Mouse (Mus musculus): Measurements from ENCODE around the gene Tulp2. TPM values are rescaled to one million over a fixed set of nuclear protein-coding genes. Genes with fewer than 3 reads are reported as not detected.

The Tulp2 gene
- polyA plus RNA-seq, 1 experiment from 2014 or later = 0.92 TPM

Small RNAs within 50 kb of the gene (microRNA-seq; reads per million reads assigned to microRNA genes)
- gene Gm22133 = not detected

Other genes starting within 250 kb of the Tulp2 start
- 2.3 TPM in 2 replicates for gene Cd37, start 242.8 kb upstream of the Tulp2 start, polyA plus RNA-seq (2016; fragmentation: Nextera tagmentation; extraction: Ambion mirVana)
- gene Slc6a16, start 240.8 kb upstream of the Tulp2 start, polyA plus RNA-seq (2016; fragmentation: Nextera tagmentation; extraction: Ambion mirVana) = 0.22 TPM in 1 of 2 replicates, not detected in the other
- gene Slc6a21, start 204.4 kb upstream of the Tulp2 start, polyA plus RNA-seq (2016; fragmentation: Nextera tagmentation; extraction: Ambion mirVana) = not detected in 2 replicates
- gene Trpm4, start 148.1 kb upstream of the Tulp2 start, polyA plus RNA-seq (2016; fragmentation: Nextera tagmentation; extraction: Ambion mirVana) = 16.1 and 18.5 TPM in 2 replicates
- gene Hrc, start 146.6 kb upstream of the Tulp2 start, polyA plus RNA-seq (2016; fragmentation: Nextera tagmentation; extraction: Ambion mirVana) = 0.81 and 1.5 TPM in 2 replicates
- gene Ppfia3, start 114.9 kb upstream of the Tulp2 start, polyA plus RNA-seq (2016; fragmentation: Nextera tagmentation; extraction: Ambion mirVana) = 8.8 and 9.2 TPM in 2 replicates
- gene Lin7b, start 111.3 kb upstream of the Tulp2 start, polyA plus RNA-seq (2016; fragmentation: Nextera tagmentation; extraction: Ambion mirVana) = 1.2 and 1.9 TPM in 2 replicates
- gene Snrnp70, start 86.1 kb upstream of the Tulp2 start, polyA plus RNA-seq (2016; fragmentation: Nextera tagmentation; extraction: Ambion mirVana) = 323 and 338 TPM in 2 replicates
- gene Kcna7, start 76.2 kb upstream of the Tulp2 start, polyA plus RNA-seq (2016; fragmentation: Nextera tagmentation; extraction: Ambion mirVana) = 0.10 TPM in 1 of 2 replicates, not detected in the other
- gene Ntf5, start 68.2 kb upstream of the Tulp2 start, polyA plus RNA-seq (2016; fragmentation: Nextera tagmentation; extraction: Ambion mirVana) = 5.2 and 5.6 TPM in 2 replicates
- gene Lhb, start 61.1 kb upstream of the Tulp2 start, polyA plus RNA-seq (2016; fragmentation: Nextera tagmentation; extraction: Ambion mirVana) = 0.33 and 0.71 TPM in 2 replicates
- gene Gys1, start 47.0 kb upstream of the Tulp2 start, polyA plus RNA-seq (2016; fragmentation: Nextera tagmentation; extraction: Ambion mirVana) = 43.2 and 45.4 TPM in 2 replicates
- 149 and 151 TPM in 2 replicates for gene Ruvbl2, start 43.8 kb upstream of the Tulp2 start, polyA plus RNA-seq (2016; fragmentation: Nextera tagmentation; extraction: Ambion mirVana)
- 5,211 and 5,392 TPM in 2 replicates for gene Ftl1, start 22.0 kb upstream of the Tulp2 start, polyA plus RNA-seq (2016; fragmentation: Nextera tagmentation; extraction: Ambion mirVana)
- gene Bax, start 15.0 kb upstream of the Tulp2 start, polyA plus RNA-seq (2016; fragmentation: Nextera tagmentation; extraction: Ambion mirVana) = 220 and 224 TPM in 2 replicates
- not detected in 2 replicates for gene Gm45808, start 4.9 kb downstream of the Tulp2 start, polyA plus RNA-seq (2016; fragmentation: Nextera tagmentation; extraction: Ambion mirVana)
- gene Dhdh, start 6.9 kb downstream of the Tulp2 start, polyA plus RNA-seq (2016; fragmentation: Nextera tagmentation; extraction: Ambion mirVana) = 3.0 and 3.7 TPM in 2 replicates
- gene Nucb1, start 28.5 kb downstream of the Tulp2 start, polyA plus RNA-seq (2016; fragmentation: Nextera tagmentation; extraction: Ambion mirVana) = 161 and 172 TPM in 2 replicates
- gene Ppp1r15a, start 44.4 kb downstream of the Tulp2 start, polyA plus RNA-seq (2016; fragmentation: Nextera tagmentation; extraction: Ambion mirVana) = 24.1 and 25.6 TPM in 2 replicates
- 3.0 and 3.2 TPM in 2 replicates for gene Plekha4, start 44.5 kb downstream of the Tulp2 start, polyA plus RNA-seq (2016; fragmentation: Nextera tagmentation; extraction: Ambion mirVana)
- 0.56 and 1.5 TPM in 2 replicates for gene Hsd17b14, start 73.0 kb downstream of the Tulp2 start, polyA plus RNA-seq (2016; fragmentation: Nextera tagmentation; extraction: Ambion mirVana)
- gene Bcat2, start 88.3 kb downstream of the Tulp2 start, polyA plus RNA-seq (2016; fragmentation: Nextera tagmentation; extraction: Ambion mirVana) = 49.9 and 59.3 TPM in 2 replicates
- gene Fgf21, start 133.6 kb downstream of the Tulp2 start, polyA plus RNA-seq (2016; fragmentation: Nextera tagmentation; extraction: Ambion mirVana) = 0.17 TPM in 1 of 2 replicates, not detected in the other
- gene Fut1, start 135.4 kb downstream of the Tulp2 start, polyA plus RNA-seq (2016; fragmentation: Nextera tagmentation; extraction: Ambion mirVana) = 0.56 and 0.61 TPM in 2 replicates
- 0.10 and 0.23 TPM in 2 replicates for gene Izumo1, start 139.9 kb downstream of the Tulp2 start, polyA plus RNA-seq (2016; fragmentation: Nextera tagmentation; extraction: Ambion mirVana)
- 16.4 and 16.8 TPM in 2 replicates for gene Rasip1, start 145.6 kb downstream of the Tulp2 start, polyA plus RNA-seq (2016; fragmentation: Nextera tagmentation; extraction: Ambion mirVana)
- gene Mamstr, start 158.1 kb downstream of the Tulp2 start, polyA plus RNA-seq (2016; fragmentation: Nextera tagmentation; extraction: Ambion mirVana) = 4.0 and 5.4 TPM in 2 replicates
- gene Fut2, start 184.5 kb downstream of the Tulp2 start, polyA plus RNA-seq (2016; fragmentation: Nextera tagmentation; extraction: Ambion mirVana) = 0.27 and 0.51 TPM in 2 replicates
- 0.67 and 0.73 TPM in 2 replicates for gene Ntn5, start 202.1 kb downstream of the Tulp2 start, polyA plus RNA-seq (2016; fragmentation: Nextera tagmentation; extraction: Ambion mirVana)
- gene Sec1, start 212.5 kb downstream of the Tulp2 start, polyA plus RNA-seq (2016; fragmentation: Nextera tagmentation; extraction: Ambion mirVana) = 2.9 and 3.1 TPM in 2 replicates
- 11.5 and 14.1 TPM in 2 replicates for gene Car11, start 218.0 kb downstream of the Tulp2 start, polyA plus RNA-seq (2016; fragmentation: Nextera tagmentation; extraction: Ambion mirVana)
- 6.9 and 11.5 TPM in 2 replicates for gene Dbp, start 223.2 kb downstream of the Tulp2 start, polyA plus RNA-seq (2016; fragmentation: Nextera tagmentation; extraction: Ambion mirVana)
- gene Rpl18, start 233.6 kb downstream of the Tulp2 start, polyA plus RNA-seq (2016; fragmentation: Nextera tagmentation; extraction: Ambion mirVana) = 926 and 973 TPM in 2 replicates
- 34.7 and 35.3 TPM in 2 replicates for gene Sphk2, start 236.1 kb downstream of the Tulp2 start, polyA plus RNA-seq (2016; fragmentation: Nextera tagmentation; extraction: Ambion mirVana)
- gene Fam83e, start 239.3 kb downstream of the Tulp2 start, polyA plus RNA-seq (2016; fragmentation: Nextera tagmentation; extraction: Ambion mirVana) = 1.3 TPM in 2 replicates
- not detected in 2 replicates for gene Spaca4, start 243.9 kb downstream of the Tulp2 start, polyA plus RNA-seq (2016; fragmentation: Nextera tagmentation; extraction: Ambion mirVana)